Mouse (Mus musculus) testis, adult 2 months (tissue): ENCODE data around the gene Aldh1b1.

ENCODE experiments used
- CTCF ChIP-seq: fragments of 200-500 bp; IDR thresholded peaks from 2 replicates; pipeline ENCODE4 v1.5.1; 2012; ENCODE audit warnings: low read depth, mild to moderate bottlenecking, inconsistent platforms, low read length, moderate library complexity; ENCODE audit not compliant: control insufficient read depth, insufficient read depth, insufficient replicate concordance
- POLR2A ChIP-seq: fragments of 200-500 bp; IDR thresholded peaks from 2 replicates; pipeline ENCODE4 v1.6.1; 2012; ENCODE audit warnings: low read depth, mild to moderate bottlenecking, inconsistent platforms, low read length, moderate library complexity; ENCODE audit not compliant: control insufficient read depth

- TF ChIP-seq CTCF = no peak
- no peak for TF ChIP-seq POLR2A
Measured at GRCm38 (mm10) chr4:45808034-45808433, 9.2 kb downstream of the Aldh1b1 start.
